Mouse (Mus musculus) cortical plate, adult 2 months (tissue): ENCODE data around the gene Nr5a1.

Experiments used
- CTCF ChIP-seq: fragments of 200-500 bp; IDR thresholded peaks from 2 replicates; pipeline ENCODE4 v1.5.1; 2011; ENCODE audit warnings: mild to moderate bottlenecking, control low read depth, low read length; ENCODE audit not compliant: insufficient read depth; ENCODE audit errors: extremely low read depth
- POLR2A ChIP-seq: fragments of 200-500 bp; IDR thresholded peaks from 2 replicates; pipeline ENCODE4 v1.6.1; 2011; ENCODE audit warnings: mild to moderate bottlenecking, low read length, control low read depth; ENCODE audit not compliant: insufficient read depth; ENCODE audit errors: extremely low read depth

GRCm38 (mm10) chr2:38668802-38669580, 45.4 kb downstream of the Nr5a1 start:
- TF ChIP-seq CTCF (no peak), POLR2A (no peak)
